Mouse (Mus musculus) MEL-GATA-1-ER (cell line): Measurements from ENCODE around the gene Adora3.
"Not testable (repeated sequence)": the region's sequence is repeated elsewhere in the genome, so short reads cannot be mapped to it uniquely, and the experiment has no call there.

Experiments
- DNase-seq: peaks from one replicate; pipeline ENCODE4 v3.0.0-alpha.2; 2012; ENCODE audit warnings: low read depth; ENCODE audit errors: extremely low read depth

Adora3 gene

GRCm38 (mm10) chr3:105899394-105900147 is 28.9 kb downstream of the Adora3 start:
- DNase-seq = peak; percentile 81

DNA sequence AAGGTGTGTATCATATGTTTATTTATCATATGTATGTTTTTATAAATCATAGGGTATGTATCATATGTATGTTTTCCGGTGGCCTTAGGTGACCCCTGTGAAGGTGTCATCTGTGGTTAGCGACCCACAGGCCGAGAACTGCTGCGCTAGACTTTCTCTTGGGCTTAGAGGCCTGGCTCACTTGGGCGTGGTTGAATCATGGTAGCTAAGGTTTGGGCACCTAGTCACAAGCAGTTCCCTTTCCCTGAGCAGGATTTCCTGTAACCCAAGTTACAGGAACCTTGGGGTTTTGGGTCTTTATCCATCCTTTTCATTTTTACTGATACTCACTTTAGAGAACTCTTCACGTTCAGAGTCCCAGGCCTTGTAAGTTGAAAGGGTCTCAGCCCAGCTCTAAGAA is 29.6 kb downstream of the Adora3 start:
- DNase-seq = no peak

GRCm38 (mm10) chr3:105900716-105901115 is 30.1 kb downstream of the Adora3 start:
- no peak for DNase-seq

GRCm38 (mm10) chr3:105901468-105901867 is 30.8 kb downstream of the Adora3 start:
- DNase-seq = no peak

- DNase-seq = peak; percentile 77
Observed at GRCm38 (mm10) chr3:105904213-105904612, 33.6 kb downstream of the Adora3 start.

- DNase-seq = no peak
Observed at GRCm38 (mm10) chr3:105904721-105905120, 34.1 kb downstream of the Adora3 start.

- DNase-seq = no peak
Observed at GRCm38 (mm10) chr3:105907956-105908655, 37.4 kb downstream of the Adora3 start.

DNA sequence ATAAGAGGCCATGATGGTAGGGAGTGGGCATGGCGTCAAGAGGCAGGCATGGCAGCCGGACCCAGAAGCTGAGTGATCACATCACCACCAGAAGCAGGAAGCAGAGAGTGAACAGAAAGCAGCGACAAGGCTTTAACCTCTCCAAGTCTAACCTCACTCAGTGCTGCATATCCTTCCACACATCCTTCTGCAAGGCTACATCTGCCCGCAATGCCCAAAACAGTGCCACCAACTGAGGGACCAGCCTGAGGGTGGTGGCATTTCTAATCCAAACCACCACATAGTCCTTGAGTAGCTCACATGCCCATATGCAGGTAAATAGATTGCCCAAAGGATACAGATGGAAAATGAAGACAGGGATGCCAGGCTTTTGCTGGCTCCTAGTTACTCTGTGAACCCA is 38.3 kb downstream of the Adora3 start:
- no peak for DNase-seq

DNA sequence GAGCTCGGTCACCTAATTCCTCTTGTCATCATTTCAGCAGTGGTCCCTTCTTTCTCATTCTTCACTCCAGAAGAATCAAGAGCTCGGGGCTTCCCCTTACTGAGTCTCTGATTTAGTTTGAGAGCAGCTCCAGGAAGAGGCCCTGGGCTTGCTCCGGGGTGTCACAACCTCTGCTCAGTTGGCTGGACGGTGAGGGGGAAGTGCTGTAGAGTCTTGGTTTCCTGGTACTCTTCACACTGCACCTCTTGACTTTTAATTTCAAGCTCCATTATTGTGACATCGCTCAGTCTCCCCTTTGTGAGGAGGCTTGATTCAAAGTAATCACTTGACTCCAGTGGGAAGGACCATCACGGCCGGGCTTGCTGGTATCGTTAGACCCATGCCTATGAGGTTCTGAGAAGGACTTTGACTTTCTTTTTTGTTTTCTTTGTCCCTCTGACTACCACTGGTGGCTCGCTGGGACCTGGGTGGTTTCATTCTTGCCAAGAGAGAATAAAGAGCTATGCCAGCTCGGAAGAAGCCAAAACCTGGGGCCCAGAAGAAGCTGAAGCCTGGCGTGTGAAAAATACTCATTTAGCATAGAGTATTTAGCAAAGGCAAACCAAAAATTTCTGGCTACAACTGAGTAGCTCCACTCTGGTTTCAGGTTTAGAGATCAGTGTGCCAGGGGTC is 40.0 kb downstream of the Adora3 start:
- DNase-seq = no peak

DNA sequence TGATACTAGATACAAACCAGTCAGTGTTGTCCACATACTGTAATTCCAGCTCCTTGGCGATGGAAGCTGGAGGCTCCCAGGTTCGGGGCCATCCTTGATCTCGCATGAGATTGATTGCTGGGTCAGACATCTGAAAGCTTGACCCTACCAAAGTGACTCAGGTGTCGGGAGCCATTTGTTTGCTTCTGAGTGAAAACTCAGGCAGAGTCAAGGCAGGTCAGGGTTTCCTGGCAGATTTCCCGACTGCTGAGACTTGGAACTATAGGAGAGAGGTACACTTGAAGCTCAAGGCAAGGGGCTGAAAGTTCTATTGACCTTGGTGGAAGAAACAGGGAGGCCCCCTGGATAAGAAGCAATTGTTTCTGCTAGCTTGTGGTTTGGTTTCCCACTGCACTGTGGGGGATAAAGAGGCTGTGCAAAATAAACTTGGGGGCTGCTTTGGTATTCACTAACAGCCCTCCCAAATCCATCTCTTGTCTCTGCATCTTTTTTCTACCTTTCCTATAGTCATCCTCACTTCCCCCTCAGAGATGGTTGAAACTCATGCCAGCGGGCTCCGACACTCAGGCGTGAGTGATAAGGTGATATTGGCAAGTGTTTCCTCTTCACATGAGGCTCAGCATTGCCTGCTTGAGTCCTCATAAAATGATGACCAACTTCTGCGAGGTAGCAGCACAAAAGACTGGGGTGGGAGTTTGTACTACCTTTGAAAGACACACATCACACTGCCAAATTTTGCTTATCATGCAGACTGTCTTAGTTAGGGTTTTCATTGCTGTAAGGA is 41.6 kb downstream of the Adora3 start:
- DNase-seq = no peak

DNA sequence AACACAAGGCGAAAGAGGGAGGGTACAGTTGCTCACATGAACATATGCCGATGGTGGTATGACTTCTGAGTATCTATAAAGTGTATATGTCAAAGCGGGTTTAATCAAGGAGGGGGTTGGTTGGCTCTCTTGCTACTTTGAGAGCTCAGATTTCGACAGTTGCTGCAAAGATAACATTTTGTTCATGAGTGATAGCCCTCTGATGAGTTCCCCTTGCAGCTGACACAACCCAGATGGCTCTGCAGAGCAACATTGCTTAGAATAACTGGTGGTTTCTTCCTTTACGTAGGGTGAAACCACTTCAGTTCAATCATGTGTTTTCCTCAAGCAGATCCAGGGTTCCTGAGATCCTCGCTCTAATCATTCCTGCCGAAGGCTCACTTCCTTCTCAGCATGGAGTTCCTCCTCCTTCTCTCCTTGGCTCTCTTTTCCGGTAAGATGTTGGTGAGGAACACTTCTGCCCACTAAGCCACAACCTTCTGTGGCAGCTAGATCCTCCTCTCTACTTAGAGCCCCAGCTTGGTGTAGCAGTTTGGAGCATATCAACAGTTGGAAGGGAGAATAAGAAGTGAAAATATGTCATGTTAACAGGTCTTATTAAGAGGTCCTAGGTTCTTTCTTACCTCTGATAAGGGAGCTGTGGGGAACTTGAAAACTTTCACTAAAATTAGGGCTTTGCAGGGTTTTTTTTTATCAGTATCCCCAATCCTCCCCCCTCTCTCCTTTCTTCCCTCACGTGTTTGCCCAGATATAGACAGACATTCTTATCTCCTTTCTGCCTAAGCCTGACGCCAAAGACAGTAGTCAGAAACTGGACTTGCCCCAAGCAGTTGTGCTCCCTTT is 43.4 kb downstream of the Adora3 start:
- DNase-seq = peak; percentile 80

GRCm38 (mm10) chr3:105915281-105915680 is 44.6 kb downstream of the Adora3 start:
- DNase-seq = no peak

- DNase-seq = not testable (repeated sequence)
Observed at GRCm38 (mm10) chr3:105916455-105916854, 45.8 kb downstream of the Adora3 start.

DNA sequence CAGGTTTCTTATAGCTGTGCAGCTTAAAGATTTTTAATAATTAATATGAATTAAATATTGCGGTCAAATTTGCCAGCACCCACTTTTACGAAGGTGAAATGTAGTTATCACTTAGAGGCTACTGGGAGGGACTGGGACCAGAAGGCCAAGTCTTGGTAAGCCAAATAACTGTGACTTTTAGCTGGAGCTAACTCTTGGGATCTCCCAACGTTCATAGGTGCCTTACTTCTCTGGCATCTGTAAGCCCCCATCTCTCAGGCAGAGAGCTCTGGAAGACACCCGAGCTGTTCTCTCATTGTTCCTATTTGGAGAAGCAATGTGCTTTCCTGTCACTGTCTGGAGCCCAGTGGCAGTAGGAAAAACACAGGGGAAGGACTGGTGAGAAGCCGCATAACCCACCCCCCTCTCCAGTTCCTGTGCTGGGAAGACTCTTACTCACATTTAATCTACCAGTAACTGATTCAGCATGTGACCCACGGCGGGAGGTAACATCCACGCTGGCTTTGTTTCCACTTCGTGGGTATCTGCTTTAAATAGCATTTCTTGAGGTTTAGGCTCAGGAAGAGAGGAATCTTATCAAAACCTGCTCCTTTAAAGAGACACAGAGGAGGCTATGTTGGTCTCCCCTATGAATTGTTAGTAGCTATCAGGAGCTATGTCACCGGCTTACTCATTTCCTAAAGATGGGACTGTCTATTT is 47.1 kb downstream of the Adora3 start:
- no peak for DNase-seq

DNA sequence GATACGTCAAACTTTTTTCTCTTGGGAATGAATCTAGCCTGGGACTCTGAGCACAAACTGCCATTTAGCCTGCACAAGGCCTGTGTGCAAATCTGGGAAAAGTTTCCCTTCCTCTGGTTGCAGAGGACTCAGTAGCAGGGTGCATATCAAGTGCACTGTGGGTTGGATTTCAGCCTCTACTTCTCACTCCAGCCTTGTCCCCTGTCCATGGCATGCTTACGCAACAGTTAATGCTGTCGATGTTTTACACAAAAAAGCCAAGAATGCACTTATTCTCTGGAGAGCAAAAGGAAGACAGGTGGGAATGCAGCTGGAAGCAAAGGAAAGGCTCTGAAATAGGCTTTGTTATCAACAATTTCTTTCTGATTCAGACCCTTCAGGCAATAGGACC is 47.7 kb downstream of the Adora3 start:
- no peak for DNase-seq

- peak; percentile 55 for DNase-seq
Observed at GRCm38 (mm10) chr3:105920743-105921142, 50.1 kb downstream of the Adora3 start.

DNA sequence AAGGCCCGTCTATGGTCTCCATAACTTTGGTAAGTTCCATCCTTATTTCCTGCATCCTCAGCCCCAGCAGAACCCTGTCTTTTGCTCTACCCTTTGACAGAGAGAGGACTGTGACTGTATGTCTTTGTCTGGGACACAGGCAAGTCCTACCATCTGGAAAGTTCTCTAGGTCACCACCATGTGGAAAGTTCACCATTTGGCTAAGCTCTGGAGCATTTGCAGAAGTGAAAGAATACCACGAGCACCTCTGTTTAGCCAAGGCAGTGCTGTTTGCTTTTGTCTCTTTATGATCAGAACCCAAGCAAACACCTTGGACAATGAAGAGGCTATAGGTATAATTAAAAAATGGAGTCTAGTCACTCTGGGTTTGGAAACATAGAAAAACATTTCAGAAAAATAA is 51.3 kb downstream of the Adora3 start:
- DNase-seq = no peak

GRCm38 (mm10) chr3:105924616-105925015 is 54.0 kb downstream of the Adora3 start:
- no peak for DNase-seq

- DNase-seq = no peak
Observed at GRCm38 (mm10) chr3:105927561-105928194, 57.0 kb downstream of the Adora3 start.

GRCm38 (mm10) chr3:105928195-105928569 is 57.5 kb downstream of the Adora3 start:
- no peak for DNase-seq
